Mouse (Mus musculus) embryonic facial prominence, embryonic 15.5 days (tissue): Measurements from ENCODE around the gene Gsc2. TPM values are rescaled to one million over a fixed set of nuclear protein-coding genes. Genes with fewer than 3 reads are reported as not detected.
"Not testable (repeated sequence)": the region's sequence is repeated elsewhere in the genome, so short reads cannot be mapped to it uniquely, and the experiment has no call there.

Experiments used
- ATAC-seq: fragments of 200-750 bp; cut with Nextera tagmentation; 2 replicates; pipeline ENCODE4 v1.8.0; 2017; ENCODE audit warnings: low read depth, moderate TSS enrichment; ENCODE audit not compliant: insufficient number of reproducible peaks, low FRiP score, low TSS enrichment
- H3K27ac ChIP-seq: fragments of 300-500 bp; sonication (generic); replicated peaks from 2 replicates; pipeline ENCODE4 v1.5.1; 2015; ENCODE audit warnings: mild to moderate bottlenecking, inconsistent platforms
- H3K27me3 ChIP-seq: fragments of 300-500 bp; sonication (generic); 2 replicates; pipeline ENCODE4 v1.6.1; 2015; ENCODE audit warnings: inconsistent platforms
- H3K36me3 ChIP-seq: fragments of 300-500 bp; sonication (generic); 2 replicates; pipeline ENCODE4 v1.6.1; 2015; ENCODE audit warnings: mild to moderate bottlenecking, inconsistent platforms
- H3K4me1 ChIP-seq: fragments of 300-500 bp; sonication (generic); 2 replicates; pipeline ENCODE4 v1.6.1; 2015; ENCODE audit warnings: inconsistent platforms
- H3K4me2 ChIP-seq: fragments of 300-500 bp; sonication (generic); replicated peaks from 2 replicates; pipeline ENCODE4 v1.6.1; 2015; ENCODE audit warnings: mild to moderate bottlenecking, inconsistent platforms
- H3K4me3 ChIP-seq: fragments of 300-500 bp; sonication (generic); replicated peaks from 2 replicates; pipeline ENCODE4 v1.5.1; 2015; ENCODE audit warnings: mild to moderate bottlenecking, inconsistent platforms
- H3K9ac ChIP-seq: fragments of 300-500 bp; sonication (generic); 2 replicates; pipeline ENCODE4 v1.6.1; 2015; ENCODE audit warnings: inconsistent platforms
- H3K9me3 ChIP-seq: fragments of 300-500 bp; sonication (generic); replicated peaks from 2 replicates; pipeline ENCODE4 v1.6.1; 2016; ENCODE audit warnings: inconsistent platforms
- WGBS: fragments of 180-500 bp; shearing (Covaris S2); methylation state at CpG from one replicate; pipeline ENCODE4 v1.1.7; 2015; 5-methylcytosine and 5-hydroxymethylcytosine counted together
- polyA plus RNA-seq: library from polyadenylated mRNA; unstranded; fragments of >200 nt; fragmentation: Nextera tagmentation; extraction: Ambion mirVana; gene quantifications from 2 replicates; pipeline ENCODE4 v1.2.1, GENCODE M21; 2015

Gene Gsc2
- not detected in 2 replicates for polyA plus RNA-seq

DNA sequence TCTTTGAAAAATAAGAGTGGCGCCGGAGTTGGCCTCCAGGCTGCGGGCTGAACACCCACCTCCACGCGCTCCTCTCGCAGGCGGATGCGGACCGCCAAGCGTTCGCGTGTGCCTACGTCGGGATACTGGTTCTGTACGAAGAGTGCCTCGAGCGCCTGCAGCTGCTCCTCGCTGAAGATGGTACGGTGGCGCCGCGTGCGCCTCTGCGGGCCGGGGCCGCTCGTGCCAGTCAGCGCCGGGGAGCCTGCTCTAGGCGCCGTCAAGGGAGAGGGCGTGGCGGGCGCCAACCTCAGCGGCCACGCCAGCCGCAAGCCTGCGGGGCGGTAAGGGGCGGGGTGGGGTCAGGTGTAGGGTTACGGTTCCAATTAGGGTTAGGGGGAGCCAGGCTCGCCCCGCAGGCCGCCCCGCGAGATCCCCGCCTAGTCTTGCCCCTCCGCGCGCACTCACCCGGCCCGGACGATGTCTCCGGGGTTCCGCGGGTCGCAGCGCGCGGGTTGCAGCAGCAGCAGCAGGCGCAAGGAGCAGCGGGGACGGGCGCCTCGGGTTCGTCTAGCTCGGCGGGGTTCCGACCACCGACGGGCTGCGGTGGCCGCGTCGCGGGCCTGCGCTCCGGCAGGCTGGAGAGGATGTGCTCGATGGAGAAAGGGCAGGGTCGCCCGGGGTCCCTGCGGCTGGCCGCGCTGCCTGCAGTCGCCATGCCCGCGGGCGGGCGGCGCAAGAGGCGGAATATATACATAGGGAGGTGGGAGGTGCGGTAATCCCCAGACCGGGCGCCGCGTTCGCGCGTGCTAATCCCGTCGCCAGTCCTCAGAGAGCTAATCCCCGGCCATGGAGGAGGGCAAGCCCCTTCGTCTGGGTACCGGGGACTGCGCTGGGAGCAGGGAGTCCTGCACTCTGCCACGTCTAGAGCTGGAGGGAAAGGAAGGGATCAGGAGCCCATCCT is at the start of gene Gsc2:
Gene Gsc2 (minus strand): TSS at position 753 of the 943 bp plus-strand sequence.
- ATAC-seq, result no peak
- Histone ChIP-seq H3K4me3 (peak within 1 kb of the TSS; percentile 43), H3K4me1 (peaks cover 22% of the 10 kb centered on the region), H3K36me3 (no peaks in the 10 kb centered on the region), H3K27me3 (peaks cover 75% of the 10 kb centered on the region), H3K9me3 (no peaks in the 10 kb centered on the region), H3K27ac (no peak within 1 kb of the TSS), H3K9ac (no peak within 1 kb of the TSS; the same call in 1 of the 2 replicates), H3K4me2 (peak within 1 kb of the TSS; percentile 79)
- under 1% methylated on average over 106 of the region's 106 CpGs for WGBS

DNA sequence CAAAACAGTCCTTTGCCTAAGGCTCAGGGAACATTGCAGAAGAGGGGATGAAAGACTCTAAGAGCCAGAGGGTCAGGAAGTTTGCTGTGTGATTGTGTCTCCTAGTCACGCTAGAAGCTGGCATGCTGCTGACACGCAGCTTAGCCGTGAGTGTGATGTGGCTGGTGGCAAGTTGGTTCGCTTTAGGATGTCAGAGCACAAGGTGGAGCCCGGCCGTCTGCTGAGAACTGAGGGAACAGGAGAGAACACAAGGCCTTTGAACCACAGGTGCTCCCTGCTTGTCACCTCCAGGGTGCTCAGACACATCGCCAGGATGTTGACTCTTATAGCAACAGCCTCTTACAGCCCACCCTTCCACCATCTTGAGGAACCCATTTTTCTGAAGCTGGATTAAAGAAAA is 47.2 kb upstream of the Gsc2 start:
- WGBS, result 72% methylated on average over 7 of the region's 7 CpGs
- no peak overlapping the region for H3K27ac ChIP-seq
- no peak for ATAC-seq
- H3K36me3 ChIP-seq, result no peaks in the 10 kb centered on the region
- H3K9me3 ChIP-seq, result no peaks in the 10 kb centered on the region
- no peak overlapping the region for H3K9ac ChIP-seq
- no peak overlapping the region for H3K4me2 ChIP-seq
- H3K4me3 ChIP-seq, result no peak overlapping the region
- H3K4me1 ChIP-seq, result no peaks in the 10 kb centered on the region
- no peaks in the 10 kb centered on the region for H3K27me3 ChIP-seq

- ATAC-seq, result not testable (repeated sequence)
These were observed 41.3 kb upstream of the Gsc2 start for GRCm38 (mm10) chr16:17956052-17956638.

DNA sequence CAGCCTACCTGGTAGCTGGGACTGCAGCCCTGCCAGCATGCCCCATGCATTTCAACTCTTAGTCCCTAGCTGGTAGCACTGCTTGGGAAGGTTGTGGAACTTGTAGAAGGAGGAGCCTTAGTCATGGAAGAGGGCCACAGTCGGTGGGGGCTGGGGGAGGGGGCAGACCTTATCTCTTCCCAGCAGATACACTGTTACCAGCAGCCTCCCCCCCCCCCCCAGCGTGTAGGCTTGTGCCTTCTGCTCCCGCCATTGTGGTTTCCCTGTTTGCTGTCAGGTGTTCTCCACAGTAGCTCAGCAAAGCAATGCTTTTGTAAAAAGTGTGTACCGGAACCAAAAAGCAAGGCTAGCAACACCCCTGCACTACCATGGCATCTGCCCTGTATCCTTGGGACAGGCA is 36.8 kb upstream of the Gsc2 start:
- Histone ChIP-seq H3K9me3 (no peaks in the 10 kb centered on the region), H3K36me3 (no peaks in the 10 kb centered on the region), H3K4me2 (no peak overlapping the region), H3K4me3 (no peak overlapping the region), H3K4me1 (0 out of 2 replicates have a peak, but pooled peaks cover 2% of the 10 kb centered on the region), H3K27me3 (no peaks in the 10 kb centered on the region), H3K9ac (no peak overlapping the region), H3K27ac (no peak overlapping the region)
- WGBS, result 89% methylated on average over 4 of the region's 4 CpGs
- ATAC-seq, result no peak

More at GRCm38 (mm10) chr16:17956052-17956638, 41.3 kb upstream of the Gsc2 start:
- not testable (repeated sequence) for H3K9me3 ChIP-seq, H3K4me1 ChIP-seq, H3K4me3 ChIP-seq, H3K27me3 ChIP-seq, H3K27ac ChIP-seq, H3K36me3 ChIP-seq, H3K9ac ChIP-seq, H3K4me2 ChIP-seq
- 94% methylated on average over 17 of the region's 17 CpGs for WGBS

GRCm38 (mm10) chr16:17950068-17950467 is 35.2 kb upstream of the Gsc2 start:
- ATAC-seq, result no peak
- no peak overlapping the region for H3K27ac ChIP-seq
- H3K27me3 ChIP-seq, result no peaks in the 10 kb centered on the region

DNA sequence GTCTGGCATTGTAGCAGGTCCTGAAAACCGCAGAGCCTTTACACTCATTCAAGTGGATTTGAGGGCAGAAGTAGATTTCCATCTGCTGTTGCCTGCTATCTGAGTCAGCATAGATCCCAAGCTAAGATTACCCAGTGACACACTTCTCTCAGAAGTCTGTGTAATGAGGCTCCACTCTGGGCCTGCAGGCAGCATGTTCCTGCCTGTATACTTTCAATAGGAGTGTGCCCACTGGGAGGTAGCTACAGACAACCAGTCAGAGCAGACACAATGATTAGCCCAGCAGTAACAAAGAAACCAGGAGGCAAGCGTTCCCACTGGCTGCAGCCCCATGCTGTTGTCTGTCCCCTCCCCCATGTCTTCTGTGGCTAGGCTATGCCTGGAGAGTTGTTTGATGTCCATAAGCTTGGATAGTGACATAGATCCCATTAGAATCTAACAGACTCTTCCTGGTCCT is 34.6 kb upstream of the Gsc2 start:
- 0 out of 2 replicates have a peak, but pooled peaks cover 2% of the 10 kb centered on the region for H3K4me1 ChIP-seq
- no peaks in the 10 kb centered on the region for H3K27me3 ChIP-seq
- no peak overlapping the region for H3K4me2 ChIP-seq
- H3K9ac ChIP-seq, result no peak overlapping the region
- H3K4me3 ChIP-seq, result no peak overlapping the region
- no peaks in the 10 kb centered on the region for H3K36me3 ChIP-seq
- H3K9me3 ChIP-seq, result no peaks in the 10 kb centered on the region
- WGBS, result 23% methylated on average over 2 of the region's 2 CpGs
- H3K27ac ChIP-seq, result no peak overlapping the region
- ATAC-seq, result peak; percentile 47; the same call in 1 of the 2 replicates

More at GRCm38 (mm10) chr16:17950068-17950467, 35.2 kb upstream of the Gsc2 start:
- Histone ChIP-seq H3K4me1 (0 out of 2 replicates have a peak, but pooled peaks cover 2% of the 10 kb centered on the region), H3K9ac (no peak overlapping the region), H3K4me2 (no peak overlapping the region), H3K4me3 (no peak overlapping the region), H3K36me3 (no peaks in the 10 kb centered on the region), H3K9me3 (no peaks in the 10 kb centered on the region)
- 31% methylated on average over 4 of the region's 4 CpGs for WGBS

DNA sequence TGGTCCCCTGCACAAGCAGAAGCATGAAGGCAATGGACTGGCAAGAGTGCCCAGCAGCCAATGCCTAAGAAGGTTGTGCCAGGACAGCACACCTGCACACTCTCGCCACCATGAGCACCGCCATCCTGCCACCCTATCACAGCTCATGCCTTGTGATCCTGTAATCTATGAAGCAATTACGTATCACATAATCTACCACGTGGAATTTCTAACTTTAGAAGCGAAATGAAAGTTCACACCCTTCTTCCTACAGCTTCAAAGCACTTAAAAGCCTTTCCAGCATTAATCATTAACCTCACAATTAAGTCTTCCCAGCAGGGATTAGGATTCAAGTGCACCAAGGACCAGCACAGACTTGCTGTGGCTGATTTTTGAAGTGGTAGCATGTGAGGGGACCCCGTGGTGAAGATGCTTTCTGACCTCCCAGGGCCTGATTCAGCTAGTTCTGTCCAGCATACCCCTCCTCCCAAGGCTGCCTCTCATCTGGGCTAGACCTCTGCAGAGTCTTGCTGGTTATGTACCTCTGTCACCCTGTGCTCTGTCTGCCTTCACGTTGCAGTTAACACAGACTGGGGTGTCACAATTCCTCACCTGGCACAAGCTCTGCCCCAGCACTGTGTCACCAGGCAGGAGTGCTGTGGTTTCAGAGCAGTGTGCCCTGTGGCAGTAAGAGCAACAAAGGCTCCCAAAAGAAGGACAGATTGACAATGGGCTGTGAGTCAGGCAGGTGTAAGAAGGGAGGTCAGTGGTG is 30.4 kb upstream of the Gsc2 start:
- H3K4me2 ChIP-seq, result no peak overlapping the region
- H3K9ac ChIP-seq, result no peak overlapping the region
- ATAC-seq, result no peak

GRCm38 (mm10) chr16:17943466-17943865 is 28.6 kb upstream of the Gsc2 start:
- Histone ChIP-seq H3K4me2 (no peak overlapping the region), H3K4me3 (no peak overlapping the region), H3K9me3 (no peaks in the 10 kb centered on the region), H3K9ac (no peak overlapping the region), H3K27me3 (no peaks in the 10 kb centered on the region), H3K36me3 (no peaks in the 10 kb centered on the region), H3K4me1 (0 out of 2 replicates have a peak, but pooled peaks cover 4% of the 10 kb centered on the region), H3K27ac (no peak overlapping the region)
- ATAC-seq, result no peak
- WGBS, result 52% methylated on average over 8 of the region's 8 CpGs

More for the DNA sequence above, 30.4 kb upstream of the Gsc2 start:
- no peak overlapping the region for H3K4me3 ChIP-seq
- H3K4me1 ChIP-seq, result 0 out of 2 replicates have a peak, but pooled peaks cover 2% of the 10 kb centered on the region
- H3K9me3 ChIP-seq, result no peaks in the 10 kb centered on the region
- H3K36me3 ChIP-seq, result no peaks in the 10 kb centered on the region
- no peak overlapping the region for H3K27ac ChIP-seq
- H3K27me3 ChIP-seq, result no peaks in the 10 kb centered on the region
- WGBS, result 51% methylated on average over 7 of the region's 7 CpGs

GRCm38 (mm10) chr16:17939255-17939751 is 24.4 kb upstream of the Gsc2 start:
- no peak overlapping the region for H3K4me3 ChIP-seq
- no peak overlapping the region for H3K9ac ChIP-seq
- H3K27ac ChIP-seq, result no peak overlapping the region
- WGBS, result 54% methylated on average over 9 of the region's 9 CpGs
- 0 out of 2 replicates have a peak, but pooled peaks cover 4% of the 10 kb centered on the region for H3K4me1 ChIP-seq
- H3K9me3 ChIP-seq, result no peaks in the 10 kb centered on the region
- no peak for ATAC-seq
- no peaks in the 10 kb centered on the region for H3K36me3 ChIP-seq
- H3K4me2 ChIP-seq, result no peak overlapping the region
- no peaks in the 10 kb centered on the region for H3K27me3 ChIP-seq

- Histone ChIP-seq H3K4me2 (no peak overlapping the region), H3K9me3 (no peaks in the 10 kb centered on the region), H3K27me3 (no peaks in the 10 kb centered on the region), H3K4me1 (0 out of 2 replicates have a peak, but pooled peaks cover 4% of the 10 kb centered on the region), H3K4me3 (no peak overlapping the region), H3K27ac (no peak overlapping the region), H3K9ac (no peak overlapping the region), H3K36me3 (no peaks in the 10 kb centered on the region)
- WGBS, result 12% methylated on average over 7 of the region's 7 CpGs
- ATAC-seq, result peak; percentile 65
These were observed 24.0 kb upstream of the Gsc2 start for GRCm38 (mm10) chr16:17938821-17939220.
